Mouse (Mus musculus): ENCODE data around the gene Poln.

The Poln gene

GRCm38 (mm10) chr5:34186961-34187391 lies 17.7 kb upstream of the Poln start:
- DNase-seq (ENCODE audit: low spot score in 2 of 2): peak; percentile 49 to 72

- DNase-seq (ENCODE audit: low spot score in 2 of 2): no peak
Measured at GRCm38 (mm10) chr5:34186391-34186790, 17.1 kb upstream of the Poln start.

DNA sequence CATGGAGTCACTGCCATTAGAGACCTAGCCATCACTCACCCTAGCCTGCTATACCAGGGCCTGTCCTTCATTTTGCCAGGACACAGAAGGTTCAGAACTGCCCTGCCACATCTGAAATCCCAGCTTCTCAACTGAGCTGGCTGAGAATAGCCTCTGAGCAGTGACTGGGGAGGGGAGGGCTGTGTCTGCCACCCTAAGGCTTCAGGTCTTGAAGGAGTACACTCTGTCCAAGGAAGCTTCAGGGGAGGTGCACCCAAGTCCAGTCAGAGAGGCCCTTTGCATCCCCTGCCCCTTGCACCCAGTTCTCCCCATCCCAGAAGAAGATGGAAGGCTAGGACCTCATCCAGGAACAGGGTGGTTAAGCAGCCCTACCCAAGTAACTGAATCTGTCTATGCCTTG lies 16.5 kb upstream of the Poln start:
- DNase-seq (ENCODE audit: low spot score in 2 of 2): peak in 1 of 2 experiments; percentile 8

- DNase-seq (ENCODE audit: low spot score in 2 of 2): peak in 1 of 2 experiments; percentile 9
Measured at GRCm38 (mm10) chr5:34185051-34185580, 15.9 kb upstream of the Poln start.

GRCm38 (mm10) chr5:34183976-34184375 lies 14.7 kb upstream of the Poln start:
- DNase-seq (ENCODE audit: low spot score in 2 of 2): peak in 1 of 2 experiments; percentile 10

GRCm38 (mm10) chr5:34183156-34183880 lies 14.1 kb upstream of the Poln start:
- peak in 1 of 2 experiments; percentile 16 for DNase-seq (ENCODE audit: low spot score in 2 of 2)

DNA sequence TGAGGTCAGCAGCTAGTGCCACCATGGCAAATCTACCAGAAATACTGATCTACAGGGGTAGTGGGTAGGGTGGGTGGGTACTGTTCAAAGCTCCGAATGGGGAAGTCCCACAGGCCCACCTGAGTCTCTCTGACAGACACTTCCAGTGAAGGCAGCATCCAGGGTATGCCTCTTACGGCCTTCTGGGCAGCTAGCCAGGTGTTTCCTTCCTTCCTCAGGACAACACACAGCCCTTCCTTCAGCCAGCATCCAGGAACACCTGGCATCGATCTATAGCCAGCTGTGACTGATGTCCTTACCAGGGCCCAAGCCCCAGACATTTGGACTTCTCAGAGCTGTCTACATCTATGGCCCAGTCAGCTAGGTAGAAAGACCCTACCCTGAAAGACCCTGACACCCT lies 13.2 kb upstream of the Poln start:
- peak in 1 of 2 experiments; percentile 11 for DNase-seq (ENCODE audit: low spot score in 2 of 2)

- DNase-seq (ENCODE audit: low spot score in 2 of 2): peak in 1 of 2 experiments; percentile 7
Measured at GRCm38 (mm10) chr5:34177821-34178220, 8.6 kb upstream of the Poln start.

GRCm38 (mm10) chr5:34177091-34177490 lies 7.8 kb upstream of the Poln start:
- DNase-seq (ENCODE audit: low spot score in 2 of 2): peak in 1 of 2 experiments; percentile 6

DNA sequence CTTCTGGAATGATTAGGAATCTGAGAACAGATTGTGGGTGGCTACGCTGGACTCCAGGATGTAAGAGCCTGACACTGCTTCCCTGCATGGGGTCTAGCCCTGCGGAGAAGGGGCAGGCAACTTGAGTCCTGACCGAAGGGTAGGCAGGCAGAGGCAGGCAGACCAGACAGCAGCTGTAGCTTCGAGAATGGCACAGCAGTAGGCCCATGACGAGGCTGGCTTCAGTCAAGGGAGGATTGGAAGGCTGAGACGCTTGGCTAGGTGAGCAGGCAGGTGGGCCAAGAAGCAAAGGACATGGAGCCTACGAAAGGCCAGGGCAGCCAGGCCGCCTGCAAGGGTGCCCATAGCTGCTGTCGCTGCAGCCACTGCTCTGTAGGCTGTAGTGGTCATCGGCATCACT lies 7.4 kb upstream of the Poln start:
- DNase-seq (ENCODE audit: low spot score in 2 of 2): peak; percentile 2 to 9

DNA sequence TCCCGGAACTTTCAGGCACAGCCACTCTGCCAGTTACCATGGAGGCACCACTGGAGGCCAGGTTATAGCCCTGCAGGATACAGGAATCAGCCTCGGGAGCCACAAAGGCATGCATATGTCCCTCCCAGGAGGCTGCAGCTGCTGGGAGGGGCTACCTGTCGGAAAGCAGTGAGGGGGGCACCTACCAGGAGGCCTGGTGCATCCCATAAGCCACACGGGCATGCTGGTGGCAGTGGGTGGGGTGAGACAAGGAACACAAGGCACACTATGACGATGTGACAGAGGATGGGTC lies 6.1 kb upstream of the Poln start:
- DNase-seq (ENCODE audit: low spot score in 2 of 2): peak in 1 of 2 experiments; percentile 1

- peak in 1 of 2 experiments; percentile 2 for DNase-seq (ENCODE audit: low spot score in 2 of 2)
Measured at GRCm38 (mm10) chr5:34174550-34175402, 5.5 kb upstream of the Poln start.

DNA sequence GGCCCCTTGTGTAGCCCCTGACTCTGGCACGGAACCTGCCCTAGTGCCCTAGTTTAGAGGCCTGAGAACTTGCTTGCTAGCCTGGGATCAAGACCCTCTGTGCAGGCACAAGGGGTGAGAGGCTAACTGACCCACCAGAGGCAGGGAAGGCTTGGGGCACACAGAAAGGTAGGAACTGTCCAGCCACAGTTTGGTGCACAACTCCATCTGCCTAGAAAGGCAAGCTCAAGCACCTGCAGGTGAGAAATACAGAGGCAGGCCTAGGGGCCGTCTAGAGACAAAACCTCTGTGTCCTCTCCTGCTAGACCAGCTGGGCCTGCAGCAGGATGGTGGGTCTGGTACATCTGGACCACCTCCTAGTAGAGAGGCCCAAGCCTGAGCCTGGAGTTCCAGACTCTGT lies 4.8 kb upstream of the Poln start:
- DNase-seq (ENCODE audit: low spot score in 2 of 2): peak in 1 of 2 experiments; percentile 3

DNA sequence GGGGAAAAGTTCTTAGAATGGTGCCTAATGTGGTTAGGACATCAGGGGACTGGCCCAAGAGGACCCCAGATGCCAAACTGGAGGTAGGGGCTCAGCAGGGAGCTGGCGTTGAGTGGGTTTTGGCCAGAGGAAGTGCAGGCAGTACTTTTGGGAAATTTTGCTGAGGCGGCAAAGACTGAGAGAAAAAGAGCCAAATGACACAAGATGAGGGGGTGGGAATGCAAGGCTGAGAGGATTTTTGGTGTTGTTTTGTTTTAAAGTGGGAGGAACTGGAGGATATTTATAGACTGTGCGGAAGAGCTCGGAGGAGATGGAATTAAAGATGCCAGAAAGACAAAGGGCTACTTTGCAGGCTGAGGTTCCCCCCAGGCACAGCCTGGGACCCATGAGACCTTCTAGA lies 1.5 kb upstream of the Poln start:
- DNase-seq (ENCODE audit: low spot score in 2 of 2): no peak

- no peak for DNase-seq (ENCODE audit: low spot score in 2 of 2)
Measured at GRCm38 (mm10) chr5:34169954-34170353, 706 bp upstream of the Poln start.

DNA sequence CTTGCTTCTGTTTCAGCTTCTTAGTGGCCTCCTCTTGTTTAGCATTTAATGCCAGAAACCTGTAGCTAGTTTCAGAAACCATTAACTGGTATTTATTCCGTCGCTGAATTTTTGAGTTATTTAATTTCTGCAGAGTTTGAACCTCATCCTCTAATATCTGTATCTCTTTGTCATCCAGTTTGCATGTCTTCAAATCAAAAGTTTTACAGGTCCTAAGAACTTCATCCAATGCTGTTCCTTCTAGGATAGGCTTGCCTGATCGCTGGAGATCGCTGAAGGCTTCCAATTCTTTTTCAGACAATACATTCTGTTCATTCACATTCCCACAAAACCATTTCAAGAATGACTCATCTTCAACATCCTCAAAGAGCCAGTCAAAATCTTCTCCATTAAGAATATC lies 1.4 kb downstream of the Poln start:
- DNase-seq (ENCODE audit: low spot score in 2 of 2): no peak

- no peak for DNase-seq (ENCODE audit: low spot score in 2 of 2)
Measured at GRCm38 (mm10) chr5:34165793-34166192, 3.5 kb downstream of the Poln start.

DNA sequence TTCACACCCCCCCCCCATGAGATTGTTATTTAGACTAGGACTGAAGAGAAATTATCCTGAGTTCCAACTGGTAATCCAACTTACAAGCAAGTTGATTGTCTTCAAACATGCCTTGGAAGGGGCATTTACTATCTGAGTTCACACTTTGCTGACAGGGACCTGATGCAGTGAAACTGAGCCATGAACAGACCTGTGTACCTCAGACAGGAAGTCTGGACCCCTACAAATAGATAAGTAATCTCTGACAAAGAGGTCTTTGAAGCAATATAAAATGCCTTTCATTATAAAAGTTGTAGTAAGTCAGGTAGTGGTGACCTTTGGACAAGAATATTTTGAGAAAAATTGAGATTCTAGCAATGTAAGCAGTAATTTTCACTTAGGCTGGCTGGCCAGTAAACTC lies 20.8 kb downstream of the Poln start:
- DNase-seq (ENCODE audit: low spot score in 2 of 2): no peak

GRCm38 (mm10) chr5:34147554-34147953 lies 21.7 kb downstream of the Poln start:
- DNase-seq (ENCODE audit: low spot score in 2 of 2): no peak

- peak in 1 of 2 experiments; percentile 28 for DNase-seq (ENCODE audit: low spot score in 2 of 2)
Measured at GRCm38 (mm10) chr5:34139751-34140150, 29.5 kb downstream of the Poln start.

- DNase-seq (ENCODE audit: low spot score in 2 of 2): no peak
Measured at GRCm38 (mm10) chr5:34132731-34133130, 36.5 kb downstream of the Poln start.

- DNase-seq (ENCODE audit: low spot score in 2 of 2): no peak
Measured at GRCm38 (mm10) chr5:34124131-34124530, 45.1 kb downstream of the Poln start.

All from spleen, postnatal 10 days (tissue).